In genomic region chr5:21271386-21272354, GRCm38 (mm10) we compare ENCODE assay signal across 9 mouse cellular contexts.
DNase-seq lines count a peak whose midpoint lies in the region; ATAC-seq and TF ChIP-seq lines count a peak whose summit lies in the region.
"Had no signal": no experiment of that assay in that cellular context is flagged by ENCODE, and none has a peak within 500 bp of the region (broad histone marks: within the 10 kb centered on the region; RNA-seq: fewer than 3 reads in every experiment).

No protein-coding gene starts in this region.

- H3ac ChIP-seq in myocyte (ENCODE audit: control insufficient read depth, insufficient read length) = no peak overlapping the region

- no peak overlapping the region for H3K4me3 ChIP-seq in hindbrain, embryonic 11.5 days (ENCODE audit: low read depth, low read length)
- H3K4me3 ChIP-seq in hindbrain, embryonic 10.5 days = no peak overlapping the region
- H3K4me3 ChIP-seq in hindbrain, embryonic 12.5 days = no peak overlapping the region
- H3K4me3 ChIP-seq in myocyte = no peak overlapping the region
- H3K4me3 ChIP-seq: heart, embryonic 15.5 days had no signal

- in situ Hi-C loops in Patski (cut with MboI; ENCODE audit: low pct_unique_long_range_greater_than_20kb) = no loop called here

- no peak overlapping the region for H3K27ac ChIP-seq in hindbrain, embryonic 11.5 days (ENCODE audit: low read depth, low read length)
- no peak overlapping the region for H3K27ac ChIP-seq in hindbrain, embryonic 10.5 days
- no peak overlapping the region for H3K27ac ChIP-seq in hindbrain, embryonic 12.5 days
- H3K27ac ChIP-seq: heart, embryonic 15.5 days had no signal

- CTCF ChIA-PET in Patski (lab: Charles Lee) = interaction anchor here (0.7 to 1.7 kb wide), 4 partner anchors 10 to 369 kb away, joined by 3 to 5 read pairs (median 3); no protein-coding TSS in a partner anchor

- 47% methylated on average over 9 of the region's 9 CpGs for WGBS in hindbrain, embryonic 11.5 days
- WGBS in hindbrain, embryonic 10.5 days = 47% methylated on average over 9 of the region's 9 CpGs
- WGBS in hindbrain, embryonic 12.5 days = 49% methylated on average over 9 of the region's 9 CpGs

- TF ChIP-seq CTCF in Patski (IDR thresholded peaks at IDR 0.05) = no peak

- H3K4me2 ChIP-seq in hindbrain, embryonic 11.5 days (replicated peaks; ENCODE audit: low read depth, low read length) = no peak overlapping the region
- no peak overlapping the region for H3K4me2 ChIP-seq in hindbrain, embryonic 12.5 days (replicated peaks)
- H3K4me2 ChIP-seq in myocyte (ENCODE audit: low read depth) = peak overlapping the region; percentile 35
- H3K4me2 ChIP-seq: heart, embryonic 15.5 days had no signal

- peak; percentile 18 for DNase-seq in hindbrain, embryonic 11.5 days (ENCODE audit: low spot score)
- DNase-seq in hindbrain, embryonic 10.5 days (ENCODE audit: low spot score) = no peak
- DNase-seq in Patski (ENCODE audit: low read depth, low spot score) = peak; percentile 49
- DNase-seq in thymus, postnatal 36 days = no peak
- no peak for DNase-seq in adrenal gland, postnatal 4 days (ENCODE audit: low spot score in 2 of 2)

- POLR2A ChIA-PET in Patski (lab: Charles Lee) = interaction anchor here (1.0 kb wide), 1 partner anchor 125 kb away, joined by 4 read pairs; no protein-coding TSS in a partner anchor

- peaks cover 2% of the 10 kb centered on the region; the same call in 1 of the 2 replicates for H3K4me1 ChIP-seq in hindbrain, embryonic 11.5 days (replicated peaks; ENCODE audit: control insufficient read depth, insufficient read depth, low read length)
- H3K4me1 ChIP-seq in hindbrain, embryonic 10.5 days (replicated peaks) = peaks cover 22% of the 10 kb centered on the region
- peaks cover 10% of the 10 kb centered on the region for H3K4me1 ChIP-seq in hindbrain, embryonic 12.5 days

- no peak overlapping the region for H3K9ac ChIP-seq in hindbrain, embryonic 11.5 days (ENCODE audit: low read depth, low read length)
- no peak overlapping the region for H3K9ac ChIP-seq in hindbrain, embryonic 12.5 days
- H3K9ac ChIP-seq: heart, embryonic 15.5 days had no signal

- peak; percentile 80 for ATAC-seq in hindbrain, embryonic 11.5 days (ENCODE audit: low FRiP score)
- peak; percentile 75 for ATAC-seq in Patski
- ATAC-seq in hindbrain, embryonic 12.5 days (ENCODE audit: low FRiP score) = peak; percentile 78; the same call in 1 of the 2 replicates

- no peak for TF ChIP-seq POLR2A in myocyte (IDR thresholded peaks at IDR 0.05; ENCODE audit: insufficient read length, low read depth)

- no peaks in the 10 kb centered on the region for H3K9me3 ChIP-seq in hindbrain, embryonic 11.5 days (ENCODE audit: control insufficient read depth, low read length)
- no peaks in the 10 kb centered on the region for H3K9me3 ChIP-seq in hindbrain, embryonic 10.5 days
- H3K9me3 ChIP-seq in hindbrain, embryonic 12.5 days (replicated peaks) = no peaks in the 10 kb centered on the region
- H3K9me3 ChIP-seq: G1E; heart, embryonic 15.5 days had no signal

- H3K27me3 ChIP-seq in hindbrain, embryonic 11.5 days (ENCODE audit: control insufficient read depth, insufficient read depth, low read length) = no peaks in the 10 kb centered on the region
- H3K27me3 ChIP-seq in hindbrain, embryonic 10.5 days (ENCODE audit: insufficient read depth, poor library complexity, severe bottlenecking) = no peaks in the 10 kb centered on the region
- H3K27me3 ChIP-seq in Patski (no peaks in the 10 kb centered on the region), myocyte (ENCODE audit: control insufficient read depth, insufficient read depth, insufficient read length) (no peaks in the 10 kb centered on the region)
- H3K27me3 ChIP-seq in hindbrain, embryonic 12.5 days = no peaks in the 10 kb centered on the region
- H3K27me3 ChIP-seq: heart, embryonic 15.5 days had no signal

- no peaks in the 10 kb centered on the region for H3K79me2 ChIP-seq in myocyte (ENCODE audit: control insufficient read depth, insufficient read depth)

- no peaks in the 10 kb centered on the region for H3K36me3 ChIP-seq in hindbrain, embryonic 11.5 days (ENCODE audit: control insufficient read depth, insufficient read depth, low read length)
- H3K36me3 ChIP-seq in hindbrain, embryonic 10.5 days = no peaks in the 10 kb centered on the region
- H3K36me3 ChIP-seq in hindbrain, embryonic 12.5 days = no peaks in the 10 kb centered on the region
- H3K36me3 ChIP-seq in myocyte (ENCODE audit: control insufficient read depth, insufficient read depth) = no peaks in the 10 kb centered on the region
- H3K36me3 ChIP-seq: G1E; heart, embryonic 15.5 days had no signal

TF ChIP-seq in myocyte, 11 proteins besides CTCF, POLR2A, EP300 and RAD21:
- TF ChIP-seq MYOD1 (IDR thresholded peaks at IDR 0.05; ENCODE audit: control insufficient read depth in 1 of 3, insufficient read length in 2 of 3, low read depth in 2 of 3) (peak in 1 of 3 experiments; percentile 1), CEBPB (IDR thresholded peaks at IDR 0.05; ENCODE audit: insufficient read depth, poor library complexity, severe bottlenecking) (no peak), MAX (IDR thresholded peaks at IDR 0.05; ENCODE audit: low read depth) (no peak)

Comparison
In these comparisons a context has a peak if more than half of its experiments do, and no peak if none do; other contexts are left out.
1. DNase-seq: peak in hindbrain, embryonic 11.5 days (single experiment) and Patski (single experiment); none in hindbrain, embryonic 10.5 days (single experiment), thymus, postnatal 36 days (0 of 2) and adrenal gland, postnatal 4 days (0 of 2).
2. Peak in every context shown above with its lines, with median percentiles within 50 percentile points of each other: ATAC-seq.